Mouse (Mus musculus) stomach, embryonic 15.5 days (tissue): ENCODE data around the gene Ttll9. TPM values are rescaled to one million over a fixed set of nuclear protein-coding genes. Genes with fewer than 3 reads are reported as not detected.
A peak's percentile ranks its signal among the peaks of the same experiment; 100 is the strongest.

Experiments used
- ATAC-seq: fragments of 200-750 bp; cut with Nextera tagmentation; 2 replicates; pipeline ENCODE4 v1.8.0; 2017; ENCODE audit warnings: low read depth, moderate number of reproducible peaks, moderate TSS enrichment; ENCODE audit not compliant: insufficient read depth, low FRiP score
- H3K27ac ChIP-seq: fragments of 300-500 bp; sonication (generic); 2 replicates; pipeline ENCODE4 v1.5.1; 2015; ENCODE audit warnings: mild to moderate bottlenecking, inconsistent platforms
- H3K27me3 ChIP-seq: fragments of 300-500 bp; sonication (generic); replicated peaks from 2 replicates; pipeline ENCODE4 v1.6.1; 2015; ENCODE audit warnings: inconsistent platforms
- H3K36me3 ChIP-seq: fragments of 300-500 bp; sonication (generic); 2 replicates; pipeline ENCODE4 v1.6.1; 2015; ENCODE audit warnings: inconsistent platforms
- H3K4me1 ChIP-seq: fragments of 300-500 bp; sonication (generic); 2 replicates; pipeline ENCODE4 v1.6.1; 2015; ENCODE audit warnings: inconsistent platforms
- H3K4me2 ChIP-seq: fragments of 300-500 bp; sonication (generic); 2 replicates; pipeline ENCODE4 v1.6.1; 2015; ENCODE audit warnings: mild to moderate bottlenecking, inconsistent platforms
- H3K4me3 ChIP-seq: fragments of 300-500 bp; sonication (generic); replicated peaks from 2 replicates; pipeline ENCODE4 v1.5.1; 2015; ENCODE audit warnings: inconsistent platforms
- H3K9ac ChIP-seq: fragments of 300-500 bp; sonication (generic); 2 replicates; pipeline ENCODE4 v1.6.1; 2015; ENCODE audit warnings: inconsistent platforms
- H3K9me3 ChIP-seq: fragments of 300-500 bp; sonication (generic); 2 replicates; pipeline ENCODE4 v1.6.1; 2016; ENCODE audit warnings: inconsistent platforms
- WGBS: fragments of 180-500 bp; shearing (Covaris S2); methylation state at CpG from one replicate; pipeline ENCODE4 v1.1.7; 2015; 5-methylcytosine and 5-hydroxymethylcytosine counted together
- polyA plus RNA-seq: library from polyadenylated mRNA; unstranded; fragments of >200 nt; fragmentation: Nextera tagmentation; extraction: Ambion mirVana; gene quantifications from 2 replicates; pipeline ENCODE4 v1.2.1, GENCODE M21; 2015

Gene Ttll9
- polyA plus RNA-seq, 1 experiment from 2014 or later = 0.21 TPM

- no peaks in the 10 kb centered on the region for H3K36me3 ChIP-seq
- 74% methylated on average over 9 of the region's 9 CpGs for WGBS
- peaks cover 36% of the 10 kb centered on the region for H3K4me1 ChIP-seq
- no peak overlapping the region for H3K27ac ChIP-seq
- no peak overlapping the region for H3K9ac ChIP-seq
- no peaks in the 10 kb centered on the region for H3K27me3 ChIP-seq
- H3K4me2 ChIP-seq = no peak overlapping the region
- H3K4me3 ChIP-seq = no peak overlapping the region
- no peak for ATAC-seq
- no peaks in the 10 kb centered on the region for H3K9me3 ChIP-seq
Measured at GRCm38 (mm10) chr2:152926896-152927295, 35.4 kb upstream of the Ttll9 start.

DNA sequence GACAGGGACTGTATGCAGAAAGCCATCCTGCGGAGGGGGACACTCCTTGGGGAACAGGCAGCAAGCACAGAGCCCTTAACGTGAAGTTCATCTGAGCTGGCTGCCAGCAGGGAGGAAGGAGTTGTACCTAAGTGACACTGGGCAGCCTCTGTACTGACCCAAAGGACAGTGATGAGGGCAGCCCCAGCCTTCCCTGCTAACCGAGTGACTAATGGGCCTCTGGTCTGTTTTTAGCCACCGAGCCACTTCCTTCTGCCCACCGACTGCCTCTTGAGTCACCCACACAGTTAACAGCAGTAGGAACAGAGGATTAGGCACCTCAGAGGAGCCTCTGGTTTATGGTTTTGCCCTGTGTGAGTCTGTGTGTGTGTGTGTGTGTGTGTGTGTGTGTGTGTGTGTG, 34.9 kb upstream of the Ttll9 start:
- H3K4me3 ChIP-seq = no peak overlapping the region
- no peak for ATAC-seq
- no peaks in the 10 kb centered on the region for H3K36me3 ChIP-seq
- H3K27ac ChIP-seq = no peak overlapping the region
- H3K27me3 ChIP-seq = 0 out of 2 replicates have a peak, but pooled peaks cover under 1% of the 10 kb centered on the region
- H3K4me1 ChIP-seq = peaks cover 36% of the 10 kb centered on the region
- H3K4me2 ChIP-seq = no peak overlapping the region
- WGBS = 52% methylated on average over 5 of the region's 5 CpGs
- H3K9ac ChIP-seq = no peak overlapping the region
- no peaks in the 10 kb centered on the region for H3K9me3 ChIP-seq

DNA sequence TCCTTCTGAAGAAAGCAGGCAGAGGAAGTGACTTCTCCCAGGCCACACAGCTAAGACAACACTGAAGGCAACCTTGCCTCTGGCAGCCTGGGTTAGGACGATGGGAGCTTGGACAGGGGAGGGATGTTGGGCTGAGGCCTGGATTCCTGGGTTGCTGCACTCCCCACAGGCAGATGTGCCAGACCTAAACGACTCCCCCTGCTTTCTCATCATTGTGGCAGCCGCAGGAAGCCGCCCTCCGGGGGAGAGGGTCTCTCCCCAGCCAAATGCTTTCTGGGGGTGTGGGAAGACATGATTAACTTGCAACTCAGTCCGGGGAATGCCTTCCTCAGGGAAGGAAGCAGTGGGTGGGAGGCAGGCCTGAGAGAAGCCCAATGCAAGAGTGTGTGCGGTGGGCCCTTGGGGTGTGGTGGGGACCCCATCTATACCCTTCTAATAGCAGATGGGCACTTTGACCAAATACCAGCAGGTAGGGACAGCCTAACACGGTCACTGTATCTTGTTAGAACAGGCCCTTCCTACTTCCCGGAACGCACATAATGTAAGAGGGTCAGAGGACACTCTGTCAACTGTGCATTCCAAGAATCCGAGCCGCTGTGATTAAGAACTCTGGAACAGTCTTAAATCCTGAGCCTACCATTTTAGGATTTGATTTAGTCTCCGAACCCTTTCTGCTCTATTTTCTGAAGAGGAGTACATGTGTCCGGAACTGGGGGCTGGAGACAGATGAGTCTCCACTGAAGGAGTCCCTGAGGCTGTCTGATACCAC, 33.9 kb upstream of the Ttll9 start:
- H3K4me3 ChIP-seq = no peak overlapping the region
- H3K27me3 ChIP-seq = 0 out of 2 replicates have a peak, but pooled peaks cover 4% of the 10 kb centered on the region
- no peaks in the 10 kb centered on the region for H3K36me3 ChIP-seq
- WGBS = 45% methylated on average over 14 of the region's 14 CpGs
- H3K27ac ChIP-seq = peak overlapping the region; percentile 48
- H3K9me3 ChIP-seq = no peaks in the 10 kb centered on the region
- H3K4me1 ChIP-seq = peaks cover 36% of the 10 kb centered on the region
- H3K4me2 ChIP-seq = no peak overlapping the region
- ATAC-seq = no peak
- no peak overlapping the region for H3K9ac ChIP-seq

DNA sequence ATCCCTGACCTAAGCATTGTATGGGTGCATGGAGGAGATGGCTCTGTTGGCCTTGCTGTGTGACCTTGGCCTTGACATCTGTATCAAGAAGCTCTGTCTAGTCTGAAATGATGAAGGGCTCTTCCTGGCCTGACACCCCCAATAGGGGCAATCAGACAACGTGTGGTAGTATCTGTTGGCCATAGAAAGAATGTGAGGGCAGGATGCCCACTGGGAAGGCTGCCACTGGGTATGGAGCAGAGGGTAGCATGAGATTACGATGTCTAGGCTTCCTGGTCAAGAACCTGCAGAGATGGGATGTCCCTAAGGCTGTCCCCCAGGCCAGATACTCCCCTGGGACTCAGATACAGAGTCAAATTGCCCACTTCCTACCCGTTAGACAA, 33.3 kb upstream of the Ttll9 start:
- Histone ChIP-seq H3K27me3 (0 out of 2 replicates have a peak, but pooled peaks cover 4% of the 10 kb centered on the region), H3K27ac (peak overlapping the region; percentile 48), H3K4me3 (no peak overlapping the region), H3K36me3 (no peaks in the 10 kb centered on the region), H3K9ac (no peak overlapping the region), H3K4me2 (no peak overlapping the region), H3K9me3 (no peaks in the 10 kb centered on the region), H3K4me1 (peaks cover 36% of the 10 kb centered on the region)
- ATAC-seq = no peak
- WGBS = 61% methylated on average over 3 of the region's 3 CpGs

DNA sequence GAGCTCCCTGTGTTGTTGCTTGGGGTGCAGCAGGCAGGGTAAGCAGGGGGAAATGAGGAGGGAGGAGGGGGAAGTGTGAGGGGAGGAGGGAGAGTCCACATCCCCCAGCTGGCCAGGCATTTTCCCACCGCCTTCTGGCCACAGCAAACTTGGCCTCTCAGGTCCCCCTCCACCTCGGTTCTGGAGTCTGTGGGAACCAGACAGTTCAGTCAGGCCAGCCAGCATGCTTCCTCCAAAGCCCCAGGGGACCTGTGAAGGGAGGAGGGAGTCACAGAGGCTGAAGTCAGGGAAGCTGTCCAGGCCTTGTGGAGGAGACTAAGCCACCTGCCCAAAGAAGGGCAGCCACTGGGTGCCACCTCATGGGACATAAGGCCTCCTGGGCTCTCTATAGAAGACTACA, 32.0 kb upstream of the Ttll9 start:
- WGBS = 18% methylated on average over 2 of the region's 2 CpGs
- Histone ChIP-seq H3K4me3 (no peak overlapping the region), H3K9ac (no peak overlapping the region), H3K27ac (peak overlapping the region; percentile 21), H3K9me3 (no peaks in the 10 kb centered on the region), H3K4me2 (no peak overlapping the region), H3K36me3 (no peaks in the 10 kb centered on the region), H3K4me1 (peaks cover 28% of the 10 kb centered on the region), H3K27me3 (0 out of 2 replicates have a peak, but pooled peaks cover 8% of the 10 kb centered on the region)
- ATAC-seq = no peak

- Histone ChIP-seq H3K9ac (no peak overlapping the region), H3K36me3 (no peaks in the 10 kb centered on the region), H3K27me3 (0 out of 2 replicates have a peak, but pooled peaks cover 8% of the 10 kb centered on the region), H3K4me1 (peaks cover 18% of the 10 kb centered on the region; the same call in 1 of the 2 replicates), H3K4me2 (no peak overlapping the region), H3K9me3 (no peaks in the 10 kb centered on the region), H3K27ac (no peak overlapping the region), H3K4me3 (no peak overlapping the region)
- ATAC-seq = no peak
- WGBS = 63% methylated on average over 12 of the region's 12 CpGs
Measured at GRCm38 (mm10) chr2:152931456-152932160, 30.7 kb upstream of the Ttll9 start.

GRCm38 (mm10) chr2:152933048-152933447, 29.2 kb upstream of the Ttll9 start, which contains the start of gene Foxs1:
Foxs1 (minus strand) TSS chr2:152933208.
- H3K9ac ChIP-seq = no peak within 1 kb of the TSS

GRCm38 (mm10) chr2:152933614-152934013, 28.7 kb upstream of the Ttll9 start:
- WGBS = 39% methylated on average over 5 of the region's 5 CpGs
- 0 out of 2 replicates have a peak, but pooled peaks cover 8% of the 10 kb centered on the region for H3K27me3 ChIP-seq
- no peak overlapping the region for H3K27ac ChIP-seq
- no peaks in the 10 kb centered on the region for H3K36me3 ChIP-seq
- H3K4me3 ChIP-seq = no peak overlapping the region
- ATAC-seq = 0 out of 2 replicates have a peak, but pooled peaks have one; percentile 29
- H3K9me3 ChIP-seq = no peaks in the 10 kb centered on the region
- no peak overlapping the region for H3K4me2 ChIP-seq
- peaks cover 17% of the 10 kb centered on the region; the same call in 1 of the 2 replicates for H3K4me1 ChIP-seq
- no peak overlapping the region for H3K9ac ChIP-seq

More at GRCm38 (mm10) chr2:152933048-152933447, 29.2 kb upstream of the Ttll9 start, which contains the start of gene Foxs1:
- peaks cover 17% of the 10 kb centered on the region; the same call in 1 of the 2 replicates for H3K4me1 ChIP-seq
- H3K27me3 ChIP-seq = 0 out of 2 replicates have a peak, but pooled peaks cover 8% of the 10 kb centered on the region
- no peak within 1 kb of the TSS for H3K27ac ChIP-seq
- 0 out of 2 replicates have a peak, but pooled peaks have one; percentile 21 for ATAC-seq
- H3K4me3 ChIP-seq = 0 out of 2 replicates have a peak within 1 kb of the TSS, but pooled peaks have one; percentile 6
- no peaks in the 10 kb centered on the region for H3K36me3 ChIP-seq
- 22% methylated on average over 9 of the region's 9 CpGs for WGBS
- H3K4me2 ChIP-seq = peak within 1 kb of the TSS; percentile 16; the same call in 1 of the 2 replicates
- H3K9me3 ChIP-seq = no peaks in the 10 kb centered on the region

DNA sequence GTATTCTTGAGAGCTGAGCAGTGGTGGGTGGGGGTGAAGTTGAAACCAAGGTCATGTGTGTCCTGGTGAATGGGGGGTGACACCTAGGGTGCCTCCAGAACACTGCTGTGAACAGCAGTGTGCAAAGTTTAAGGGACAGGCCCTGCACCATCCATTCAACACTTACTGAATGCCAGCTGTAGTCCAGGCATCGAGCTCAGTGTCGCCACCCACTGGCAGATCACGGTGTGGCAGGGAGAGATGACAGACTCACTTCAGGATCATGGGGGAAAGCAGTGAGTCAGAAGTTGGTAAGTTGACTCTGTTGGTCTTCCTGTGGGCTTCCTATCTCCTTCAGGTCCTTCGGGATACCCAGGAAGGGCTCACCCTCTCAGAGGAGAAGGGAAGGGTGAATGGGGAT, 22.4 kb upstream of the Ttll9 start:
- WGBS = 13% methylated on average over 4 of the region's 4 CpGs
- ATAC-seq = no peak
- no peaks in the 10 kb centered on the region for H3K36me3 ChIP-seq
- peaks cover 54% of the 10 kb centered on the region for H3K27me3 ChIP-seq
- no peak overlapping the region for H3K9ac ChIP-seq
- H3K4me2 ChIP-seq = no peak overlapping the region
- H3K4me1 ChIP-seq = peaks cover 12% of the 10 kb centered on the region
- no peak overlapping the region for H3K27ac ChIP-seq
- no peak overlapping the region for H3K4me3 ChIP-seq
- H3K9me3 ChIP-seq = no peaks in the 10 kb centered on the region

- WGBS = 72% methylated on average over 6 of the region's 6 CpGs
- peaks cover 63% of the 10 kb centered on the region for H3K27me3 ChIP-seq
Measured at GRCm38 (mm10) chr2:152941106-152941505, 21.2 kb upstream of the Ttll9 start.

GRCm38 (mm10) chr2:152941776-152942175, 20.5 kb upstream of the Ttll9 start:
- Histone ChIP-seq H3K27ac (no peak overlapping the region), H3K36me3 (no peaks in the 10 kb centered on the region), H3K9ac (no peak overlapping the region), H3K4me3 (no peak overlapping the region), H3K9me3 (no peaks in the 10 kb centered on the region), H3K4me1 (peaks cover 12% of the 10 kb centered on the region), H3K27me3 (peaks cover 63% of the 10 kb centered on the region), H3K4me2 (no peak overlapping the region)
- 31% methylated on average over 7 of the region's 7 CpGs for WGBS
- no peak for ATAC-seq

More at GRCm38 (mm10) chr2:152941106-152941505, 21.2 kb upstream of the Ttll9 start:
- H3K36me3 ChIP-seq = no peaks in the 10 kb centered on the region
- H3K4me2 ChIP-seq = no peak overlapping the region
- ATAC-seq = no peak
- H3K4me3 ChIP-seq = no peak overlapping the region
- no peak overlapping the region for H3K27ac ChIP-seq
- peaks cover 12% of the 10 kb centered on the region for H3K4me1 ChIP-seq
- H3K9me3 ChIP-seq = no peaks in the 10 kb centered on the region
- H3K9ac ChIP-seq = no peak overlapping the region
